38 mouse cellular contexts compared by ENCODE assay signal in the genomic region with DNA sequence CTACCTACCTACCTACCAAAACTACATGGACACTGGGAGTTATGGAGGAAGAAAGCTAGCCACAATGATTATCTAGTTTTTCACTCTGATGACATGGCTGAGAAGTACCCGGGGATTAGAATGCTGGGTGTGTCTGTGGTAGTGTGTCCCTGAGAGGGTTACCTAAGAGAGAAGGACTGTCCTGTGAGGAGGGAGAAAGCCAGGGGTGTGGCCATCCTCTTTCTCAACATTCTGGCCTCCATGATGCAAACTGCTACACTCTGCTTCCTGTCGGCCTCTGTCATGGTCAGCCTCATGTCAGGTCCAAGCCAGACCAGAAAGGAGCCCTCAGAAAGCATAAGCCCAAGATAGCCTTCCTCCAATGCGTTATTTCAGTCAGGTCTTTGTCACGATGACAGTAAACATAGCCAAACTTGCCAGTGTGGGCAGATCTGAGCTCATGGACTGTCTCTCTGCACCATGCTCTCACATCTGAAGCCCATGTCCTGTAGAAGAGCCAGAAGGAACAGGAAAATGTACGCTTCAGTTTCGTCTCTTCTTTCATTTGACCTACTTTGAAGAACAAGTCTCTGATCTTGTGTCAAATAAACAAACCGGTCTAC. TPM values are rescaled to one million over a fixed set of nuclear protein-coding genes. Genes with fewer than 3 reads are reported as not detected.
DNase-seq lines count a peak whose midpoint lies in the region; TF ChIP-seq lines count a peak whose summit lies in the region.
"Had no signal": no experiment of that assay in that cellular context is flagged by ENCODE, and none has a peak within 500 bp of the region (broad histone marks: within the 10 kb centered on the region; RNA-seq: fewer than 3 reads in every experiment).

No protein-coding gene starts in this region.

- TF ChIP-seq POLR2A in thymus, adult 2 months (IDR thresholded peaks at IDR 0.05; ENCODE audit: control insufficient read depth, extremely low read depth, insufficient read depth, low read length, poor library complexity) = no peak
- no peak for TF ChIP-seq POLR2A in MEL (IDR thresholded peaks at IDR 0.05; ENCODE audit: control insufficient read depth in 1 of 2, insufficient read depth in 1 of 2, low read depth in 1 of 2, low read length in 2 of 2, poor library complexity in 1 of 2)

- no peaks in the 10 kb centered on the region for H3K27me3 ChIP-seq in thymus, adult 2 months (ENCODE audit: control insufficient read depth, insufficient read depth, low read length)
- no peaks in the 10 kb centered on the region for H3K27me3 ChIP-seq in MEL (ENCODE audit: control insufficient read depth in 1 of 2, insufficient read depth in 2 of 2, low read length in 2 of 2)
- H3K27me3 ChIP-seq: embryonic facial prominence, embryonic 13.5 days; forebrain, embryonic 15.5 days; heart, embryonic 15.5 days; hindbrain, embryonic 13.5 days; Patski had no signal

- no peak overlapping the region for H3K9ac ChIP-seq in MEL (ENCODE audit: control insufficient read depth, low read depth, low read length, poor library complexity, severe bottlenecking)
- H3K9ac ChIP-seq: embryonic facial prominence, embryonic 13.5 days; forebrain, embryonic 15.5 days; heart, embryonic 15.5 days; hindbrain, embryonic 13.5 days; liver, embryonic 14.5 days had no signal

- no peaks in the 10 kb centered on the region for H3K9me3 ChIP-seq in MEL (replicated peaks; ENCODE audit: insufficient read depth, low read length)
- H3K9me3 ChIP-seq: embryonic facial prominence, embryonic 13.5 days; forebrain, embryonic 10.5 days; forebrain, embryonic 15.5 days; G1E; heart, embryonic 15.5 days; hindbrain, embryonic 13.5 days had no signal

- no peak for TF ChIP-seq RAD21 in MEL (IDR thresholded peaks at IDR 0.05; ENCODE audit: low read depth, low read length)

- TF ChIP-seq CTCF in thymus, adult 2 months (IDR thresholded peaks at IDR 0.05; ENCODE audit: borderline replicate concordance, control insufficient read depth, extremely low read depth, insufficient read depth, low read length, poor library complexity) = no peak
- TF ChIP-seq CTCF in MEL (IDR thresholded peaks at IDR 0.05 in 2 of 3, conservative IDR thresholded peaks at IDR 0.05 in 1 of 3; ENCODE audit: control insufficient read depth in 1 of 3, insufficient read depth in 1 of 3, low read depth in 2 of 3, low read length in 3 of 3, poor library complexity in 1 of 3, severe bottlenecking in 1 of 3) = no peak

- H3K27ac ChIP-seq in thymus, adult 2 months (ENCODE audit: control insufficient read depth, insufficient read depth, low read length) = peak overlapping the region; percentile 96
- H3K27ac ChIP-seq in MEL (ENCODE audit: control insufficient read depth, low read depth, low read length) = peak overlapping the region; percentile 1; the same call in 1 of the 2 replicates
- H3K27ac ChIP-seq: embryonic facial prominence, embryonic 13.5 days; forebrain, embryonic 10.5 days; forebrain, embryonic 15.5 days; heart, embryonic 15.5 days; liver, embryonic 14.5 days; macrophage had no signal

- H3K4me3 ChIP-seq in thymus, adult 2 months (ENCODE audit: control insufficient read depth, insufficient read depth, low read length) = no peak overlapping the region
- H3K4me3 ChIP-seq in MEL (ENCODE audit: control insufficient read depth in 1 of 2, insufficient read depth in 1 of 2, low read depth in 2 of 2, low read length in 2 of 2) = no peak overlapping the region
- H3K4me3 ChIP-seq: embryonic facial prominence, embryonic 13.5 days; forebrain, embryonic 10.5 days; forebrain, embryonic 15.5 days; heart, embryonic 15.5 days; hindbrain, embryonic 13.5 days had no signal

- no peak for TF ChIP-seq EP300 in MEL (IDR thresholded peaks at IDR 0.05; ENCODE audit: low read depth in 1 of 2, low read length in 2 of 2)

- no peaks in the 10 kb centered on the region for H3K79me2 ChIP-seq in MEL (ENCODE audit: control insufficient read depth, insufficient read depth, low read length, poor library complexity)

- 51% methylated on average over 7 of the region's 7 CpGs for WGBS in thymus, adult 2 months

- peaks cover 19% of the 10 kb centered on the region for H3K4me1 ChIP-seq in thymus, adult 2 months (replicated peaks; ENCODE audit: control insufficient read depth, insufficient read depth, low read length)
- H3K4me1 ChIP-seq in MEL (ENCODE audit: control insufficient read depth in 1 of 2, insufficient read depth in 2 of 2, low read length in 2 of 2) = peaks cover 10 to 13% of the 10 kb centered on the region in 2 experiments

- peak; percentile 17 for DNase-seq in gastrocnemius, adult 18-20 months (ENCODE audit: low spot score)
- DNase-seq in gastrocnemius, postnatal 14 days = no peak
- no peak for DNase-seq in thymus, adult 2 months
- DNase-seq in thymus, adult 18-20 months = no peak
- no peak for DNase-seq in MEL (ENCODE audit: low read depth, low spot score)
- DNase-seq in right cerebral cortex, adult 2 months (ENCODE audit: low spot score in 2 of 2) = no peak
- no peak for DNase-seq in urinary bladder, postnatal 36 days (ENCODE audit: low spot score in 2 of 2)
- DNase-seq: adrenal gland, postnatal 25 days; cerebellum, adult 18-20 months; cerebellum, postnatal 10 days; gastrocnemius, postnatal 25 days; heart, postnatal 36 days; kidney, postnatal 14 days; layer of hippocampus, adult 9-11 months; liver; lung, adult 2 months; lung, postnatal 10 days; midbrain, embryonic 14.5 days; right cerebral cortex, postnatal 14 days; spleen, adult 18-20 months had no signal

- intact Hi-C loops in gastrocnemius, postnatal 14 days (cut with DNase I; ENCODE audit: low total_unique reads) = no loop called here

- H3K36me3 ChIP-seq in thymus, adult 2 months (ENCODE audit: control insufficient read depth, insufficient read depth, low read length) = no peaks in the 10 kb centered on the region
- H3K36me3 ChIP-seq in MEL (ENCODE audit: control insufficient read depth in 1 of 2, insufficient read depth in 2 of 2, low read length in 2 of 2) = peaks cover 0 to 11% of the 10 kb centered on the region in 2 experiments; a peak in 2 of 4 replicates
- H3K36me3 ChIP-seq: embryonic facial prominence, embryonic 13.5 days; forebrain, embryonic 10.5 days; forebrain, embryonic 15.5 days; G1E; heart, embryonic 15.5 days; hindbrain, embryonic 13.5 days had no signal

TF ChIP-seq in MEL, 35 proteins besides CTCF, POLR2A, EP300 and RAD21:
- TF ChIP-seq BHLHE40 (IDR thresholded peaks at IDR 0.05; ENCODE audit: borderline replicate concordance, low read depth, low read length) = no peak
- TF ChIP-seq NELFE (IDR thresholded peaks at IDR 0.05; ENCODE audit: low read depth, low read length) = no peak
- TF ChIP-seq POLR2AphosphoS2 (IDR thresholded peaks at IDR 0.05; ENCODE audit: low read length) = no peak
- TF ChIP-seq POLR2AphosphoS5 (IDR thresholded peaks at IDR 0.05; ENCODE audit: borderline replicate concordance, low read depth, low read length) = no peak
- no peak for TF ChIP-seq ZC3H11A (IDR thresholded peaks at IDR 0.05; ENCODE audit: low read depth, low read length)
- no peak for TF ChIP-seq GABPA (IDR thresholded peaks at IDR 0.05; ENCODE audit: low read depth, low read length)
- TF ChIP-seq ELF1 (IDR thresholded peaks at IDR 0.05; ENCODE audit: low read depth, low read length) = no peak
- no peak for TF ChIP-seq ZMIZ1 (IDR thresholded peaks at IDR 0.05; ENCODE audit: low read depth, low read length)
- no peak for TF ChIP-seq ETS1 (IDR thresholded peaks at IDR 0.05; ENCODE audit: low read depth, low read length)

RNA-seq across cellular contexts. Expression of a gene that starts 49.3 kb away (rescaled TPM):
- 100 to 1,000 TPM; 643 to 673 TPM for total RNA-seq in gastrocnemius, adult 18-20 months (2021)
- total RNA-seq in gastrocnemius, postnatal 14 days (2021) = 100 to 1,000 TPM; 552 to 602 TPM
- polyA plus RNA-seq in thymus, adult 2 months (2012; rRNA removed) = 59.2 and 68.4 TPM in 2 replicates
- total RNA-seq in MEL (2012; rRNA removed) = 271 and 276 TPM in 2 replicates
- polyA plus RNA-seq in MEL (2012; ENCODE audit: insufficient read depth in 1 of 2, insufficient read length in 2 of 2, low read depth in 1 of 2, low replicate concordance in 2 of 2, missing spikeins in 1 of 2) = 100 to 1,000 TPM in 1 of 2 experiments, not detected in 1; 137 TPM

RNA-seq across cellular contexts. Expression of a gene that starts 50.7 kb away (rescaled TPM):
- under 1 TPM in 1 of 2 experiments, not detected in 1; 0.32 TPM for total RNA-seq in gastrocnemius, adult 18-20 months (2021)
- not detected for total RNA-seq in gastrocnemius, postnatal 14 days (2021)
- polyA plus RNA-seq in thymus, adult 2 months (2012; rRNA removed) = not detected in 2 replicates
- not detected in 2 replicates for total RNA-seq in MEL (2012; rRNA removed)
- not detected for polyA plus RNA-seq in MEL (2012; ENCODE audit: insufficient read depth in 1 of 2, insufficient read length in 2 of 2, low read depth in 1 of 2, low replicate concordance in 2 of 2, missing spikeins in 1 of 2)
- total RNA-seq: adrenal gland, postnatal 25 days; common myeloid progenitor, adult 5-6 weeks; G1E; gastrocnemius, postnatal 25 days; heart, adult 8-10 months; heart, postnatal 36 days; left cerebral cortex, adult 18-20 months; left cerebral cortex, postnatal 14 days; monocyte, adult 5-6 weeks had no signal
- polyA plus RNA-seq: embryonic facial prominence, embryonic 13.5 days; G1E; heart, embryonic 15.5 days; intestine, postnatal 0 days; kidney, embryonic 14.5 days; limb, embryonic 11.5 days; liver, embryonic 14.5 days; lung, adult 2 months; macrophage; Patski; stomach, embryonic 16.5 days had no signal
